Mouse (Mus musculus): Measurements from ENCODE around the gene Tiam1.

DNA sequence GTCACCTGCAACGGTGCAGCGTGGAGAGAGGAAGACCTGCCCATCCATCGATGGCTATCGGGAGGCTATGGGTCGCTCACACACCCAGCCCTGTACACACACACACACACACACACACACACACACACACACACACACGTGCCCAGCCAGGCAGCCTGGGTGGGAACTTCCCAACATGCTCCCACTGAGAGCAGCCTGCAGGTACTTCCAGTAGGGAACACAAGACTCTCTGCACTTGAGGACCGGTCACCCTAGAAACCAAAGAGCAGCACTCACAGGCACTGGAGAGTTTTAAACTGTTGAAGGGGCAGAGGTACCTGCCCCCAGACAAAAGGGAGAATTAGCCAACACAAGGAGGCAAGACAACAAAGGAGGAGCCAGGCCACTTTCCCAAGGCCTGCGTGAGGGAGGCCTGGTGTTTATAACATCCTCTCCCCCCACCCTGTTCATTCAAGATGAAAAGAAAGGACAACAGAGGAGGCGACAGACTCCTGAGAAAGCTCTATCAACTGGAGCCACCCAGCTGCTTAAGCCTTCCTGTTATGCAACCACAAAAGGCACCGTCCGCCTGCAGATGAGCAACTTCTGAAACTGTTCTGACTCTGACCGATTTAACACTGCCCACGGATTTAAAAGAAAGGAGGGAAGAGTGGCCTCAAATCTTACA, 326.9 kb downstream of the Tiam1 start:
- TF ChIP-seq CTCF (IDR thresholded peaks at IDR 0.05; ENCODE audit: extremely low read depth, insufficient read length, insufficient replicate concordance, low read depth, low read length) (no peak), POLR2A (IDR thresholded peaks at IDR 0.05; ENCODE audit: low read depth, low read length) (no peak)

All from small intestine, adult 2 months (tissue).